Mouse (Mus musculus) heart, adult 11 months (tissue): ENCODE measurements at regions not wholly inside any gene's neighbourhood (a gene's known extent, or its start where the extent isn't known, plus 50 kb on each side); places are given as distances from the start of the nearest gene placed in this dataset.
A peak's percentile ranks its signal among the peaks of the same experiment; 100 is the strongest.

ENCODE experiments used
- DNase-seq: peaks from one replicate; pipeline ENCODE4 v3.0.0; 2022

DNA sequence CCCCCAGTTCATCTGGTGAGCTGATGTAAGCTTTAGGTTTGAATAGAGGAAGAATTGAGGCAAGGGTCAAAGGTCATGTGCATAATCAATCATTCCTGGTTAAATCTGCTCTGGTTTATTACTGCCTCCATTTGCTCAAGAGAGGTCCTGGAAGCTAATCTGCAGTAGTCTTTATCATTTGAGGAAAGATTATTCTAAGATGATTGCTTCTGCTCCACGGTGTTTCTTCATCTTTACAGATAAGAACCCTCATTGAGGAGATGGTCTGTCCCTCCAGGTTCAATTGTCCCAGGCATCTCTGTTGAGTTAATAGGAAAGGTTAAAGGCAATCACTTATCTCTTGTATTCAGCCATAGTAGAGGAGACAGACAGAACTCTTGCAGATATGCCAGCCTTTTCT lies 3557.5 kb upstream of the Gm6569 start:
- DNase-seq = no peak

DNA sequence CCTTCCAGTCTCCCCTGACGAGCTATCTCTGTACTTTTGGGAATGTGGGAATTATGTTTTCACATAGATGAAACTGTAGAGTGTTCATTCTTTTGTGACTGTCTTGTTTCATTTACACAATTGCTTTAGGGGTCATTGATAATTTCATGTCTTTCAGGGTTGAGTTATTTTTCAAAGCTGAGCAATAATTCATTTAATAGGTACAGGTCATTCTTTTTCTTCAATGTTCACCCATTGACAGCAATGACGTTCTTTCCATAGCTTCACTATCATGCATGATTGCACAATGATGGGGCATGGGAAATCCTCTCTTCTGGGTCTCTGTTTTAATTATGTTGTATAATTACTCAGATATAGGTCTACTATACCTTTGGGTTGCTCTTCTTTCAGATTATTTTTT lies 3512.6 kb upstream of the Gm6569 start:
- DNase-seq = no peak

DNA sequence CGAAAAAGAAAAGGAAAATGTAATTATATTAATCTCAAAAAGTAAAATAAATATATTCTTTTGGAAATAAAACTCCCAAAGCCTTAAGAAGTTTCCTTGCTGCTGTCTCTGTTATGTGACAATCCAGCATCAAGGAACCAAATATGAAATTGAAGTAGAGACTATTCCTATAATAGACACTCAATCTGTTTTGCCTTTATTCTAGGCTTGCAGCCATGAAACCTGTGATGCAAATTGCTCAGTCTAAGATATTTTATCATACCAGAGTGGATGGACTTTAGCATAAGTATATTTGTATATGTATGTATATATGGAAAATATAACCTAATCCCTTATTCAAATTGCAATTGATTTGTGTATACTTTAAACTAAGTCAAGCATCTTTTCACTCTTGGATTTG lies 3495.1 kb upstream of the Gm6569 start:
- DNase-seq = no peak

DNA sequence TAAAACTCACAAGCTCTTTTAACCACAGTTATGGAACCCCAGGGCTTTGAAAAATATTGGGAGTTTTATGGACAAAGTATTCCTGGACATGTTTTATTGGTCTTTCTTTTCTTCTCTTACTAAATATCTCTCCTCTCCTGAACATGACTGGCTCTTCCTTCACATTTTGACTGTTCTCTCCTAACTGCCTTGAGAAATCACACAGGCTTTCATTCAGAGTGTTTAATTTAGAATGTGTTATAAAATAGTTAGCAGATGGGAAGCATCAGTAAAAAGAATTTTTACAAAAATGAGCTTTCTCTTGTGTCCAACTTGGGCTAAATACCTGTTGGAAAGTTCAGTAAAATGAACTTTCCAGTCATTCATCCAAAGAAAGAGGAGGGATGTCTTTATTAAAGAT lies 3493.0 kb upstream of the Gm6569 start:
- no peak for DNase-seq

DNA sequence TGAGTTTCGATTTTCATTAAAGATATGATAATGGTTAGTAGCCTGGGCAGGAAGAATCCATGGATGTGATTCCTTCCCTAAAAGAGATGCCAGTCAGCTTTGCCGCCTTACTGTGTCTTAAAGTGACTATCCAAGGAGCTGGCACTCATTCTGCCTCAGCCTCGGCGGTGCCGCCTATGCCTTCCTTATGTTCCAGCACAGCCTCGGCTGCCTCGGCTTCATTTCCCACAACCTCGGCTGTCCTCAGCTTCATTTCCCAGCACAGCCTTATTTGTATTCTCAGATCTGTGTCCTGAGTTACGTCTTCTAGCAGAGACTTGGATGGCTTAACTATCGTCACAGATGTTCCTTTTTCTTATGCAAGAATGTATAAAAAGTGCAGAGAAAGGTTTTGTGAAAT lies 3476.4 kb upstream of the Gm6569 start:
- no peak for DNase-seq

DNA sequence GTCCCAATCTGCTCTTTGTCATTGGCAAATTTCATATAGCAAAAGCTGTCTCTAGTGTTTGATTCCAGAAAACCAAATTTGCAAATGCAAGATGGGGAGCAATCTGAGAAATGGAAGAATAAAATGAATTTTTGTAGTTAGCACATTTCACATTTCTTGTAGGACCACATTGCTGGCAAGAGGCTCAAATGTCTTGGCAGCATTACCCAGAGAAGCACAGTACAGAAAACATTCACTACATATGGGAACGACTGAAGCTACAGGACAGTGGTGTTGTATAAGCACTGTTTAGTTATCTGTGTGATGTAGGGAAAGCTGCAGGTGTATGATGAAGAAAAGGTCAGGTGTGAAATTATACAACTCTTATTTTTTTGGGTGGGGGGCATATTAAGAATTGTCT lies 3449.7 kb upstream of the Gm6569 start:
- DNase-seq = no peak

DNA sequence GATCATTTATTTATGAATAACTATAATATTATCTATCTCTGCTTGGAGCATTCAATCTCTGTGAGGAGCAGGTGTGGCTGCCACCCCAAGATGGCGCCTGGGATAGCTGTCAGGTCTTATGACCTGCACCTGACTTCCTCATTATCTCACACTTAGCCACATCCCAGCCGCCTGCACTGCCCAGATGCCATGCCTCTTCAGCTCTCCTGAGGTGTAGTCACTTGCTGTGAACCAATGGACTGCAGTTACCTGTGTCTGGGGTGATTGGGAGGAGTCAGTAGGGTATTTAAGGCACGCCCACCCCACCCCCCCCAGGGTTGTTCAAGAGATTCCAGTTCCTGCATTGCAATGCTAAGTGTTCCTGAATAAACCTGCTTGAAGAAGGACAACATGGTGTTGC lies 3418.1 kb upstream of the Gm6569 start:
- DNase-seq = peak; percentile 84

DNA sequence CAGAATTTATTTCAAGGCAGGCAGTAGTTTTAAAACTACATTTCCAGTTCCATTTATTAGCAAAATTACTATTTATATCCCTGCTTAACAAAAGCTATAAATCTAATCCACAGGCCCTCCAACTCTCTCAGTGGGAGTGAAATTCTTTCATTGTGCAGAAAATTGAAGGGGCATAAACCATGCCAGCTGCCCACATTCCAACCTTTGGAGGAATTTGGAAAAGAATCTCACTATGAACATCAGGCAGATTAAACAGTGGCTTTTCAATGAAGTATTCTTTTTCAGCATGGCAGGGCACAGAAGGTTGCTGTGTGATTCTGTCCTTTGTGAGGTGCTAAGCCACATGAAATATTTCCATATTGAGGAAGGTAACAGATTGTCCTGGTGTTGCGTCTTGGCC lies 3408.8 kb upstream of the Gm6569 start:
- DNase-seq = no peak
